Mouse (Mus musculus) liver, adult 2 months (tissue): Measurements from ENCODE around the gene Mrpl30.

Source experiments
- CTCF ChIP-seq: fragments of 200-500 bp; IDR thresholded peaks from 2 replicates; pipeline ENCODE4 v1.5.1; 2011; ENCODE audit warnings: low read depth, low read length, control low read depth
- POLR2A ChIP-seq: fragments of 200-500 bp; IDR thresholded peaks from 2 replicates; pipeline ENCODE4 v1.6.1; 2011; ENCODE audit warnings: low read length, control low read depth; ENCODE audit not compliant: insufficient read depth; ENCODE audit errors: extremely low read depth

DNA sequence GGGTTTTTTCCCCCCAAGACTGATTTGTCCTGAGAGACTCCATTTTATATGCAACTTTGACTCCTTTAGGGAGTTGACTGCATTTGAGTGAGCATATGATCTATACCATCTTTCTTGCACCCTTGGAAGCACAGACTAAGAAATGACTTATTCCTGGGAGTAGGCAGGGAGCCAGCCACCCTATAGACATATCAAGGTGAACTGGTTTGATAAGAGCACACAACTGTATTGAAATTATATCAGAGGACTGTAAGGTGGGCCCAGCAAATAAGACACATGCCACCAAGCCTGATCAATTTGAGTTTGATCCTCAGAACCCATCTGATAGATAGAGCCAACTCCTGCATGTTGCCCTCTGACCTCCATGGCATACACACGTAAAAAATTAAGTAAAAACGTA, 20.9 kb upstream of the Mrpl30 start:
- no peak for TF ChIP-seq POLR2A
- no peak for TF ChIP-seq CTCF
